Mouse (Mus musculus) heart, adult 9 months (tissue): ENCODE data around the gene Hoxc11.

Experiments
- DNase-seq, 2 experiments: peaks; one replicate each; pipeline ENCODE4 v3.0.0; 2022; ENCODE audit warnings: low spot score in 2 of 2

Gene Hoxc11

DNA sequence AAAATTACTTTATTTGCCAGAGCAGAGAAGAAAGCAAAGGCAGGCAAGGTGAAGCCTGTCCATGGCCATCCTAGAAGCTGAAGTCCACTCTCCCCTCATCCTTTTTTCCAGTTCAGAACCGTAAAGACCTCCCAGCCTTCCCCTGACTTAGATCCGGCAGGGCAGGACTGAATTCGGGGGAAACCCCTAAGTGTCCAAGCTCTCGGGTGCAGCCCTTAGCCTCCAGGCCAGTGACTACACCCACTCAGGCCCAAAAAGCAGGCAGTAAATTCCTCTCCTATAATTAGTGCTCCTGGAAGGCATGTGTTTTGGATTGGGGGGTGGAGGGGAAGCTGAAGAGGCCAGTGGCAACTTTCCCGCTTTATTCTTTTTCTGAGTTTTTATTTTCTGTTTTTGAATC, 51.6 kb downstream of the Hoxc11 start:
- DNase-seq: no peak

DNA sequence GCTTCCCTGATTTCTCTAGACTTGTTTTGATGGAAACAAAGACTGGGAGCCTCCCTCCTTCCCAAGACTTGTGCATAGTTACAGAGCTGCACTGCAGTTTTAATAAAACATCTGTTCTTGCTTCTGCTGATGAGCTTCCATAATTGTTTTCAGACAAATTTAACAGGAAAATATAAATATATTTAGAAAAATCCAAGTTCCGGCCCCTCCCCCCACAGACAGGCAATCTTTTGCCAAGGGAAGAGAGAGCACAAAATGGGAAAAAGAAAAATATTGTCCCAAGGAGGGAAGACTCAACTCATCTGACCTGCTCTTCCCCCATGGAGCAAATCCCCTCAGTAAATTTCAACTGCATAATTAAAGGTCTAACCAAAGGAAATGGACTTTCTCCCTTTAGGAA, 52.1 kb downstream of the Hoxc11 start:
- no peak for DNase-seq
